Mouse (Mus musculus) layer of hippocampus, adult 11-12 months (tissue): ENCODE measurements around the gene Ace.
"Not testable (repeated sequence)": the region's sequence is repeated elsewhere in the genome, so short reads cannot be mapped to it uniquely, and the experiment has no call there.

Experiments used
- DNase-seq: peaks from one replicate; pipeline ENCODE4 v3.0.0; 2022; ENCODE audit warnings: low spot score

The Ace gene

DNA sequence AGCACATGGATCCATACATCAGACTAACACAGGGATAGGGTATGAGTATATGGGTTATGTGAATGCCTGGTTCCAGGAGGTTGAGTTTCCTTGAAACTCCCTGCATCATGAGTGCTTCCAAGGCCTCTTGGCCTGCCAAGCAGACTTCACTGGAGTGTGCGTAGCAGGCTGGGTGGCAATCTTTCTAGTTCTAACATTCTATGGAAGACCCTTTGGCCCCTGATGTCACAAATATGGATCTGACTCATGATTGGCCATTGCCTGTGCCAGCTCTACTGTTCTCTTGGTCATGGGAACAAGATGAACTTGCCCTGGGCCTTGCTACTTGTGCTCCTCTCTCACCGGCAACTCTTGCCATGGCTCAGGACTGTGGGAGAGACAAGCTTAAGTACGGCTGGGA is 26.6 kb downstream of the Ace start, which contains the start of gene Ace3:
TSS of gene Ace3 (plus strand) at position 301 of the 400 bp plus-strand sequence.
- DNase-seq = no peak

DNA sequence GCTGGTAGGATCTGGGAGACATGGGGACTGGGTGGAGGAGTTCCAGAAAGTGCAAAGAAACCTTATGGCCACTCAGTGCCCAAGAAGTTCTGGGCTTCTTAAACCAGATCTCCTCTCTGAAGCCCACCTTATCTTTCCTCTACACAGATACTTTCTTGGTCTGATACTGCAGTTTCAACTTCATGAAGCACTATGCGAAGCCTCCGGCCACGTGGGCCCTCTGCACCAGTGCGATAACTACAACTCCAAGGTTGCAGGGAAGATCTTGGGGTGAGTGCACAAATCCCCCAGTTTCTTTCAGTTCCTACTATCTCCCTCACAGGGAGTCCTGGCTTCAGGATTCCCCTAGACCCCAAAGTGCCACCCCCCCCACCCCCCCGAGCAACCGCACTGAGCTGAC is 32.3 kb downstream of the Ace start:
- DNase-seq = no peak

DNA sequence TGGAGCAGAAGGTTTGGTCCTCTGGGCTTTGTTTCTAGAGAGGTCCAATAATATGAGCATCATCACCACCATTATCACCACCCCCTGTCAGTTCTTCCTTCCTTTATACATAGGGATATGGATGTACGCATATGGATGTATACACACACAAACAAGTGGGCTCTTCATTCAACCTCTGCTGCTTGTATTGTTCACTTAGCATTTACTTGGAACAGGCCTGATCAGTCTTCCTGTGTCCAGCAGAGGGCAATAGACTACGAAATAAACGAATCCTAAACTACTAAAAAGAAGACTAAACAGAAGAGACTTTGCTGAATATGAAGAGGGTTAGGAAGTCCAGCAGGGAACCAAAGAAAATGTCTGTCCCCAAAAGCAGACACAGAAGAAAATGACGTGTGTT is 34.0 kb downstream of the Ace start:
- DNase-seq = peak; percentile 41

GRCm38 (mm10) chr11:106004576-106004975 is 36.8 kb downstream of the Ace start:
- DNase-seq = no peak

DNA sequence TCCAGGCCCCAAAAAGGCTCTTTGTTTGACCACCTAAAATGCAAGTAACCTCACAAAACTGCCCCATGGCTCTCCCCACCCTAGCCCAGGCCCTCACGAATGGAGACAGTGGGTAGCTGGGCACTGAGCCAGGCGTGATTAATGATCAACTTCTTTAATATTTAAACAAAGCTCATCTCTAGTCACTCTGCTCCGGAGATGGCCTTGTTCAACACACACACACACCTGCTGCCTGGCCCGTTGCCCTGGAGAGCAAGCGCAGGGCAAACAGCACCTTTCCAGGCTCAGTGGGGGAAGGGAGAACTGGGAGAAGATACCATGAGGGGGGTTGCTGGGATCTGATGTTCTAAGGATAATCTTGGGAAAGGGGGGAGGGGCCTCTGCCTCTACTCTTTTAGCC is 38.2 kb downstream of the Ace start:
- no peak for DNase-seq

DNA sequence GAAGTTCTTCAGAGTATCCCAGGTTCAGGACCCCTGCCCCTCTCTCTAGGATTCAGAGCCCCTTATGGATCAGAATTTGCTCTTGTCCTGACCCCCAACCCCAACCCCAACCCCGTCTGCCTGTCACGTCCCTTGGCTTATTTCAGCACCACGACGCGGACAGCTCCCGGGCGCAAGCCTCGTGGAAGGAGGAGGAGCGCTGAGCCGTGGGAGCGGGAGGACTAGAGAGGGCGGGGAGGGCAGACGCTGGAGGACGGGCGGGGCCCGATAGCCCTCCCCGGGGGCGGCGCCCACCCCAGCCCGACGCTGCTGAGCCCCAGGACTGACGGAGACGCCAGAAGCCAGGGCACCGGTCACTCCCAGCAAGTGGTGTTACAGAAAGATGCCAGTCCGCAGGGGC is 40.1 kb downstream of the Ace start, which contains the start of gene Kcnh6:
TSS of gene Kcnh6 (plus strand) at position 304 of the 400 bp plus-strand sequence.
- DNase-seq = no peak

GRCm38 (mm10) chr11:106012711-106013110 is 45.0 kb downstream of the Ace start:
- DNase-seq = no peak

- peak; percentile 58 for DNase-seq
Observed at GRCm38 (mm10) chr11:106013556-106014225, 45.9 kb downstream of the Ace start.

GRCm38 (mm10) chr11:106016440-106016839 is 48.7 kb downstream of the Ace start:
- DNase-seq = no peak

GRCm38 (mm10) chr11:106020051-106020763 is 52.5 kb downstream of the Ace start:
- DNase-seq = peak; percentile 56

- DNase-seq = no peak
Observed at GRCm38 (mm10) chr11:106025774-106026173, 58.0 kb downstream of the Ace start.

DNA sequence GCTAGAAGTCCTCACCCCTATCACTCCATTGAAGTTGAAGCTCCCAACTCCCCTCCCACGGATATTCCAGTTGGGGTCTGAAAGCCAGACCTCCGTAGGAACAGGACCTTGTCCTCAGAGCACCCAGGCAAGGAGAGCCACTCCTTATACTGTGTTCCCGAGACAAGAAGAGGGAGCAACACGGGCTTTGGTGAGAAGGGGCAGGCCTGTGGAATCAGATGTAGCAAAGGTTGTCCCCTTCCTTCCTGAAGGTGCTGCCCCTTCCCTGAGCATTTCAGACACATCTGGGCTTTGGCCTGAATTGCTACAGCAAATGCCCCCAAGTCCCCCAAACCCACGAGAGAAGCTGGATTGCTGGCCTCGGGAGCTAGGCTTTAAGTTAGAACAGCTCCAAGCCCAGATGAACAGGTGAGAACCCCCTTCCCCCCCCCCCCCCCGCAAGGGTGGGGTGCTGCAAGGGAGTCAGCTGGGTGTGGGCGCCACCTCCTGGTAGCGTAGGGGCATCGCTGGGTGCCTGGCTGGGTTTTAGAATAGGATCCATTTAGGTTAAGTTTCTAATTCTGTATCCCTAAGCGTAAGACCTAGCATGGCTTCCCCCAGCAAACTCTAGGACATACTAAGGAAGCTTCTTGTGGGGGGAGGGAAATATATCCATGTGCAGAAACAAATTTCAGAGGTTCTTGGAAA is 58.9 kb downstream of the Ace start:
- DNase-seq = peak; percentile 74

GRCm38 (mm10) chr11:106027607-106028006 is 59.9 kb downstream of the Ace start:
- DNase-seq = no peak

GRCm38 (mm10) chr11:106032074-106032473 is 64.3 kb downstream of the Ace start:
- DNase-seq = not testable (repeated sequence)

- peak; percentile 39 for DNase-seq
Observed at GRCm38 (mm10) chr11:106033491-106033919, 65.8 kb downstream of the Ace start.

- DNase-seq = no peak
Observed at GRCm38 (mm10) chr11:106034986-106035385, 67.2 kb downstream of the Ace start.

DNA sequence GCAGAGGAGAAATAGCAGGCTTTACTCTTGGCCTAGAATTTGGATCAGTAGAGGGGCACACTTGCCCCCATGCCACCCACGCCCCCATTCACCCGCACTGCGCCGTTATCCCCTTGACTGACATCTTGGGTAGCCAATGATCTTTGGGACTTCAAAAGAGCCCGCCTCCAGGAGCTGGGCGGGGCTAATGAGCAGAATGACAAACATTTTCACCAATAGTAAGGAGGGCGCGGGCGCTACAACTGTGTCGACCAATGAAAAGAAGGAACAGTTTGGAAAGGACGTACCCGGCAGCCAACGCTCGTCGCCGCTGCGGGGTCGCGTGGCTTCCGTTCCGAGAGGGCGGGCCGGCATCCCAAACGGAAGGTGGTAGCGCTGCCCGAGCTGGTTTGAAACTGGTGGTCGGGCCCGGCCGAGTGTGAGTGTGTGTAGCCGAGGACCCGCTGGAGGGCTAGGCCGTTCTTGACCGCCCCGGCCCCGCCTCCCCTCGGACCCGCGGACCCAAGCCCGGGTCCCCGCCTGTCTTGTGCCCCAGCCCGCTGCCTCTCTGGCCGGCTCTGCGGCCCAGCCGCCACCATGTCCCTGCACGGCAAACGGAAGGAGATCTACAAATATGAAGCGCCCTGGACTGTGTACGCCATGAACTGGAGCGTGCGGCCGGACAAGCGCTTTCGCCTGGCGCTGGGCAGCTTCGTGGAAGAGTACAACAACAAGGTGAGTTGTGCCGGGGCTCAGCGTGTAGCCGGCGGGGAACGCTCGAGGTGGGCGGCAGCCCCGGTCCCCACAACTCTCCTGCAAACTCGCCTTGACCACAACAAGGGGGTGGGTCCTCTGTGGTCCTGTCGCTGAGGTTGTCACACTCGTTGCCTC is 69.0 kb downstream of the Ace start, which contains the start of gene Dcaf7:
TSS of gene Dcaf7 (plus strand) at position 325 of the 870 bp plus-strand sequence.
- peak; percentile 99 for DNase-seq

- peak; percentile 77 for DNase-seq
Observed at GRCm38 (mm10) chr11:106037418-106037751, 69.6 kb downstream of the Ace start.
